Mouse (Mus musculus) spleen, adult 2 months (tissue): ENCODE data around the gene Gm10447. TPM values are rescaled to one million over a fixed set of nuclear protein-coding genes. Genes with fewer than 3 reads are reported as not detected.

Source experiments
- DNase-seq, 2 experiments: peaks; one replicate each; pipeline versions ENCODE4 v3.0.0 to v3.0.0-alpha.2; 2012 to 2021; ENCODE audit warnings: low spot score in 2 of 2, low read depth in 1 of 2
- H3K27ac ChIP-seq: fragments of 200-500 bp; 2 replicates; pipeline ENCODE4 v1.5.1; 2012; ENCODE audit warnings: low read length, inconsistent platforms; ENCODE audit not compliant: insufficient read depth
- H3K27me3 ChIP-seq: fragments of 200-500 bp; 2 replicates; pipeline ENCODE4 v1.6.1; 2012; ENCODE audit warnings: mild to moderate bottlenecking, moderate library complexity, low read length, inconsistent platforms; ENCODE audit not compliant: control insufficient read depth, insufficient read depth
- H3K36me3 ChIP-seq: fragments of 200-500 bp; 2 replicates; pipeline ENCODE4 v1.6.1; 2012; ENCODE audit warnings: mild to moderate bottlenecking, low read length, inconsistent platforms; ENCODE audit not compliant: control insufficient read depth, insufficient read depth
- H3K4me1 ChIP-seq: fragments of 200-500 bp; 2 replicates; pipeline ENCODE4 v1.6.1; 2011; ENCODE audit warnings: inconsistent platforms; ENCODE audit not compliant: control insufficient read depth, insufficient read depth, insufficient read length
- H3K4me3 ChIP-seq: fragments of 200-500 bp; 2 replicates; pipeline ENCODE4 v1.5.1; 2011; ENCODE audit warnings: mild to moderate bottlenecking, inconsistent platforms; ENCODE audit not compliant: insufficient read depth, insufficient read length; ENCODE audit errors: extremely low read depth
- CTCF ChIP-seq: fragments of 200-500 bp; IDR thresholded peaks from 2 replicates; pipeline ENCODE4 v1.5.1; 2011; ENCODE audit warnings: mild to moderate bottlenecking, inconsistent platforms; ENCODE audit not compliant: insufficient read depth, insufficient read length, insufficient replicate concordance; ENCODE audit errors: extremely low read depth
- POLR2A ChIP-seq: fragments of 200-500 bp; IDR thresholded peaks from 2 replicates; pipeline ENCODE4 v1.6.1; 2011; ENCODE audit warnings: low read depth, low read length, inconsistent platforms
- WGBS: fragments of 180-500 bp; shearing (Covaris S2); methylation state at CpG from one replicate; pipeline ENCODE4 v1.1.7; 2018; 5-methylcytosine and 5-hydroxymethylcytosine counted together
- polyA plus RNA-seq: library from polyadenylated mRNA; depleted of rRNA; stranded (reverse); fragments of >200 nt; gene quantifications from 2 replicates; pipeline ENCODE4 v1.2.3, GENCODE M21; 2012

Gm10447 gene
- polyA plus RNA-seq, 1 experiment: 0.04 TPM

- H3K27me3 ChIP-seq: peaks cover 2% of the 10 kb centered on the region; the same call in 1 of the 2 replicates
- 21% methylated on average over 27 of the region's 27 CpGs for WGBS
- no peaks in the 10 kb centered on the region for H3K36me3 ChIP-seq
- peak in 1 of 2 experiments; percentile 8 for DNase-seq
- H3K4me1 ChIP-seq: no peaks in the 10 kb centered on the region
- no peak overlapping the region for H3K27ac ChIP-seq
- TF ChIP-seq CTCF (no peak), POLR2A (no peak)
- H3K4me3 ChIP-seq: no peak overlapping the region
These were observed 30.1 kb upstream of the Gm10447 start for GRCm38 (mm10) chr11:53486822-53487594.

- Histone ChIP-seq H3K27ac (no peak overlapping the region), H3K4me3 (no peak overlapping the region), H3K36me3 (no peaks in the 10 kb centered on the region), H3K27me3 (peaks cover 2% of the 10 kb centered on the region; the same call in 1 of the 2 replicates), H3K4me1 (no peaks in the 10 kb centered on the region)
- no peak for TF ChIP-seq POLR2A
- no peak for TF ChIP-seq CTCF
- no peak for DNase-seq
- WGBS: 92% methylated on average over 3 of the region's 3 CpGs
These were observed 29.4 kb upstream of the Gm10447 start for GRCm38 (mm10) chr11:53486351-53486750.

- no peak for DNase-seq
- peaks cover 2% of the 10 kb centered on the region; the same call in 1 of the 2 replicates for H3K27me3 ChIP-seq
- H3K4me3 ChIP-seq: no peak overlapping the region
- H3K27ac ChIP-seq: no peak overlapping the region
- H3K4me1 ChIP-seq: no peaks in the 10 kb centered on the region
- no peak for TF ChIP-seq CTCF
- TF ChIP-seq POLR2A: no peak
- 46% methylated on average over 3 of the region's 3 CpGs for WGBS
- no peaks in the 10 kb centered on the region for H3K36me3 ChIP-seq
These were observed 28.8 kb upstream of the Gm10447 start for GRCm38 (mm10) chr11:53485719-53486118.

GRCm38 (mm10) chr11:53483159-53483891 is 26.4 kb upstream of the Gm10447 start:
- TF ChIP-seq CTCF: no peak
- no peak for TF ChIP-seq POLR2A
- no peak for DNase-seq
- Histone ChIP-seq H3K27ac (no peak overlapping the region), H3K27me3 (peaks cover 18% of the 10 kb centered on the region), H3K4me3 (no peak overlapping the region), H3K4me1 (peaks cover 13% of the 10 kb centered on the region), H3K36me3 (no peaks in the 10 kb centered on the region)
- 74% methylated on average over 9 of the region's 9 CpGs for WGBS

- no peak for DNase-seq
- peak overlapping the region; percentile 27; the same call in 1 of the 2 replicates for H3K27ac ChIP-seq
- WGBS: 73% methylated on average over 4 of the region's 4 CpGs
These were observed 24.3 kb upstream of the Gm10447 start for GRCm38 (mm10) chr11:53481088-53481730.

GRCm38 (mm10) chr11:53479783-53480301 is 22.9 kb upstream of the Gm10447 start, which contains the start of the genes Gm9945 and Sowaha:
Gene Gm9945, plus strand, starts transcription at chr11:53480166.
Gene Sowaha, minus strand, starts transcription at chr11:53480274.
- H3K4me1 ChIP-seq: peaks cover 13% of the 10 kb centered on the region
- peak within 1 kb of the TSS; percentile 51; the same call in 1 of the 2 replicates for H3K27ac ChIP-seq
- peak within 1 kb of the TSS; percentile 55 for H3K4me3 ChIP-seq
- DNase-seq: no peak
- 2% methylated on average over 40 of the region's 40 CpGs for WGBS
- no peak for TF ChIP-seq POLR2A
- no peaks in the 10 kb centered on the region for H3K36me3 ChIP-seq
- H3K27me3 ChIP-seq: peaks cover 21% of the 10 kb centered on the region

More at GRCm38 (mm10) chr11:53481088-53481730, 24.3 kb upstream of the Gm10447 start:
- peaks cover 13% of the 10 kb centered on the region for H3K4me1 ChIP-seq
- H3K36me3 ChIP-seq: no peaks in the 10 kb centered on the region
- peaks cover 21% of the 10 kb centered on the region for H3K27me3 ChIP-seq
- H3K4me3 ChIP-seq: no peak overlapping the region
- TF ChIP-seq POLR2A (no peak), CTCF (no peak)
